Mouse (Mus musculus) heart, embryonic 16.5 days (tissue): ENCODE data around the gene Fbxo40. TPM values are rescaled to one million over a fixed set of nuclear protein-coding genes. Genes with fewer than 3 reads are reported as not detected.

ENCODE experiments used
- ATAC-seq: fragments of 200-750 bp; cut with Nextera tagmentation; replicated peaks from 2 replicates; pipeline ENCODE4 v1.8.0; 2017; ENCODE audit warnings: moderate number of reproducible peaks; ENCODE audit not compliant: insufficient read depth, low FRiP score; ENCODE audit errors: extremely low read depth
- H3K27ac ChIP-seq: fragments of 300-500 bp; sonication (generic); 2 replicates; pipeline ENCODE4 v1.5.1; 2014; ENCODE audit warnings: mild to moderate bottlenecking, low read length, control low read depth, moderate library complexity
- H3K27me3 ChIP-seq: fragments of 300-500 bp; sonication (generic); 2 replicates; pipeline ENCODE4 v1.6.1; 2014; ENCODE audit warnings: low read length, mixed read lengths; ENCODE audit not compliant: control insufficient read depth, insufficient read depth
- H3K36me3 ChIP-seq: fragments of 300-500 bp; sonication (generic); 2 replicates; pipeline ENCODE4 v1.6.1; 2014; ENCODE audit not compliant: control insufficient read depth, insufficient read depth
- H3K4me1 ChIP-seq: fragments of 300-500 bp; sonication (generic); 2 replicates; pipeline ENCODE4 v1.6.1; 2014; ENCODE audit warnings: low read length, mixed read lengths; ENCODE audit not compliant: control insufficient read depth, insufficient read depth
- H3K4me2 ChIP-seq: fragments of 300-500 bp; sonication (generic); 2 replicates; pipeline ENCODE4 v1.6.1; 2014; ENCODE audit warnings: low read depth, mild to moderate bottlenecking, control low read depth, low read length
- H3K4me3 ChIP-seq: fragments of 300-500 bp; sonication (generic); 2 replicates; pipeline ENCODE4 v1.5.1; 2014; ENCODE audit warnings: mild to moderate bottlenecking, control low read depth, low read length
- H3K9ac ChIP-seq: fragments of 300-500 bp; sonication (generic); 2 replicates; pipeline ENCODE4 v1.6.1; 2014; ENCODE audit warnings: low read length, control low read depth
- H3K9me3 ChIP-seq: fragments of 300-500 bp; sonication (generic); replicated peaks from 2 replicates; pipeline ENCODE4 v1.6.1; 2016; ENCODE audit warnings: low read length; ENCODE audit not compliant: control insufficient read depth
- WGBS: fragments of 180-500 bp; shearing (Covaris S2); extraction: QIAGEN DNeasy Blood & Tissue Kit; methylation state at CpG from one replicate; pipeline ENCODE4 v1.1.7; 2014; 5-methylcytosine and 5-hydroxymethylcytosine counted together
- polyA plus RNA-seq: library from polyadenylated mRNA; unstranded; fragments of >200 nt; fragmentation: Nextera tagmentation; extraction: Ambion mirVana; gene quantifications from 2 replicates; pipeline ENCODE4 v1.2.1, GENCODE M21; 2015

The Fbxo40 gene
- polyA plus RNA-seq, 1 experiment from 2014 or later, result 15.5 TPM

- Histone ChIP-seq H3K27me3 (no peaks in the 10 kb centered on the region), H3K9ac (no peak overlapping the region), H3K9me3 (no peaks in the 10 kb centered on the region), H3K4me2 (no peak overlapping the region), H3K4me3 (no peak overlapping the region), H3K27ac (no peak overlapping the region), H3K4me1 (no peaks in the 10 kb centered on the region), H3K36me3 (no peaks in the 10 kb centered on the region)
- WGBS, result 78% methylated on average over 11 of the region's 11 CpGs
- no peak for ATAC-seq
Measured at GRCm38 (mm10) chr16:36955106-36955505, 35.2 kb downstream of the Fbxo40 start.

GRCm38 (mm10) chr16:36951029-36951428 lies 39.2 kb downstream of the Fbxo40 start:
- Histone ChIP-seq H3K9me3 (no peaks in the 10 kb centered on the region), H3K4me3 (no peak overlapping the region), H3K4me1 (no peaks in the 10 kb centered on the region), H3K27ac (no peak overlapping the region), H3K9ac (no peak overlapping the region), H3K4me2 (no peak overlapping the region), H3K36me3 (no peaks in the 10 kb centered on the region), H3K27me3 (no peaks in the 10 kb centered on the region)
- 75% methylated on average over 4 of the region's 4 CpGs for WGBS
- no peak for ATAC-seq

GRCm38 (mm10) chr16:36949614-36950336 lies 40.5 kb downstream of the Fbxo40 start:
- H3K36me3 ChIP-seq, result no peaks in the 10 kb centered on the region
- 68% methylated on average over 8 of the region's 8 CpGs for WGBS
- H3K27me3 ChIP-seq, result no peaks in the 10 kb centered on the region
- no peaks in the 10 kb centered on the region for H3K9me3 ChIP-seq
- ATAC-seq, result no peak
- H3K4me2 ChIP-seq, result no peak overlapping the region
- 0 out of 2 replicates have a peak, but pooled peaks cover 2% of the 10 kb centered on the region for H3K4me1 ChIP-seq
- H3K27ac ChIP-seq, result no peak overlapping the region
- no peak overlapping the region for H3K9ac ChIP-seq
- no peak overlapping the region for H3K4me3 ChIP-seq

DNA sequence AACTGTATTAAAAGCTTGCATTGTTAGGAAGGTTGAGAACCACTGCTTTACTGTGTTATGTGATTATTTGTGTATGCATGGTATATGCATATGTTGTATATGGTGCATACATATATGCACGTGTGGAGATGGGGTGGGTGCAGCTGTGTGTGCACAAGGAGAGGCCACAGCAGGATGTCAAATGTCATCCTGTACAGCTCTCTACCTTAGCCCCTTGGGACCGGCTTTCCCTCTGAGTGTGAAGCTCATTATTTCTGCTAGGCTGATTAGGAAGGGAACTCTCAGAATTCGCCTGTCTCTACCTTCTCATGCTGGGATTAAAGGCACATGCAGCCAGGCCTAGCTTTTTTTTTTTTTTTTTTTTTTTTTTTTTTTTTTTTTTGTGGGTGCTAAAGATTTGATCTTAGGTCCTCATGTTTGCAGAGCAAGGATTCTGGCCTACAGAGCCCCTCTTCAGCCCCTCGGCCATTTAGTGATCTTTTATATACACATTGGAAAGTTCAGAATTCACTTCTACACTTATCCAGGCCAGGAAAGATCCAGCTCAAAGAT lies 42.5 kb downstream of the Fbxo40 start:
- H3K4me2 ChIP-seq, result no peak overlapping the region
- 0 out of 2 replicates have a peak, but pooled peaks cover 2% of the 10 kb centered on the region for H3K4me1 ChIP-seq
- H3K27me3 ChIP-seq, result no peaks in the 10 kb centered on the region
- H3K9ac ChIP-seq, result no peak overlapping the region
- H3K4me3 ChIP-seq, result no peak overlapping the region
- whole genome bisulfite sequencing, result 71% methylated on average over 4 of the region's 4 CpGs
- H3K27ac ChIP-seq, result no peak overlapping the region
- no peak for ATAC-seq
- no peaks in the 10 kb centered on the region for H3K9me3 ChIP-seq
- H3K36me3 ChIP-seq, result no peaks in the 10 kb centered on the region

- H3K4me2 ChIP-seq, result no peak overlapping the region
- no peak overlapping the region for H3K27ac ChIP-seq
- 85% methylated on average over 8 of the region's 8 CpGs for WGBS
- peaks cover 6% of the 10 kb centered on the region for H3K4me1 ChIP-seq
- H3K4me3 ChIP-seq, result no peak overlapping the region
- ATAC-seq, result no peak
- H3K9me3 ChIP-seq, result no peaks in the 10 kb centered on the region
- H3K36me3 ChIP-seq, result no peaks in the 10 kb centered on the region
- H3K27me3 ChIP-seq, result no peaks in the 10 kb centered on the region
- no peak overlapping the region for H3K9ac ChIP-seq
Measured at GRCm38 (mm10) chr16:36946459-36947159, 43.7 kb downstream of the Fbxo40 start.

GRCm38 (mm10) chr16:36944895-36945424 lies 45.3 kb downstream of the Fbxo40 start:
- Histone ChIP-seq H3K36me3 (no peaks in the 10 kb centered on the region), H3K4me2 (no peak overlapping the region), H3K27ac (no peak overlapping the region), H3K4me3 (no peak overlapping the region), H3K4me1 (peaks cover 8% of the 10 kb centered on the region), H3K9ac (no peak overlapping the region), H3K9me3 (no peaks in the 10 kb centered on the region), H3K27me3 (no peaks in the 10 kb centered on the region)
- WGBS, result 54% methylated on average over 12 of the region's 12 CpGs
- no peak; the same call in 1 of the 2 replicates for ATAC-seq

DNA sequence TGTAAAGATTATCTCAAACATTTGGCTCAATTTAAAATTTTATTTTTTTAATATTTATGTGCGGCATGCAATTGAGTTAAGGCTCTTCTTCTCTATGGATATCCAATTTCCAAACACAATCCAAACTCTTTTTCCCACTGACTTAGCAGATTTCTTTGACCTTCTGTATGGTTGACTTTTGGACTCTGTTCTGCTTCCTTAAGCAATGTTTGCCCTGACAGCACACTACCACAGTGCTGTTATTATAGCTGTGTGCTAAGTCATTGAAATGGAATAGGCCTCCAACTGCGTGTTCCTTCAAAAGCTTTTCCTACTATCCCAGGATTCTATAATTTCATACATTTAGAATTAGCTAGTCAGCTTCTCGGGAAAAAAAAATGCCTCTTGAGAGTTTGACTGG lies 46.7 kb downstream of the Fbxo40 start:
- H3K27me3 ChIP-seq, result no peaks in the 10 kb centered on the region
- no peak overlapping the region for H3K4me3 ChIP-seq
- peaks cover 8% of the 10 kb centered on the region for H3K4me1 ChIP-seq
- no peak for ATAC-seq
- no peak overlapping the region for H3K27ac ChIP-seq
- H3K4me2 ChIP-seq, result no peak overlapping the region
- no peaks in the 10 kb centered on the region for H3K9me3 ChIP-seq
- H3K36me3 ChIP-seq, result no peaks in the 10 kb centered on the region
- 92% methylated on average over 3 of the region's 3 CpGs for WGBS
- no peak overlapping the region for H3K9ac ChIP-seq

GRCm38 (mm10) chr16:36941895-36942294 lies 48.4 kb downstream of the Fbxo40 start:
- ATAC-seq, result no peak
- 55% methylated on average over 4 of the region's 4 CpGs for WGBS
- no peak overlapping the region for H3K9ac ChIP-seq
- no peaks in the 10 kb centered on the region for H3K27me3 ChIP-seq
- no peaks in the 10 kb centered on the region for H3K9me3 ChIP-seq
- no peaks in the 10 kb centered on the region for H3K36me3 ChIP-seq
- H3K4me2 ChIP-seq, result no peak overlapping the region
- peaks cover 8% of the 10 kb centered on the region for H3K4me1 ChIP-seq
- no peak overlapping the region for H3K4me3 ChIP-seq
- peak overlapping the region; percentile 27; the same call in 1 of the 2 replicates for H3K27ac ChIP-seq
